Mouse (Mus musculus): ENCODE results near the gene Fgb. TPM values are rescaled to one million over a fixed set of nuclear protein-coding genes. Genes with fewer than 3 reads are reported as not detected.

The Fgb gene
- total RNA-seq (2021) = not detected
- long read RNA-seq, experiment 1 = 0 reads
- long read RNA-seq, experiment 2 = 0 reads

DNA sequence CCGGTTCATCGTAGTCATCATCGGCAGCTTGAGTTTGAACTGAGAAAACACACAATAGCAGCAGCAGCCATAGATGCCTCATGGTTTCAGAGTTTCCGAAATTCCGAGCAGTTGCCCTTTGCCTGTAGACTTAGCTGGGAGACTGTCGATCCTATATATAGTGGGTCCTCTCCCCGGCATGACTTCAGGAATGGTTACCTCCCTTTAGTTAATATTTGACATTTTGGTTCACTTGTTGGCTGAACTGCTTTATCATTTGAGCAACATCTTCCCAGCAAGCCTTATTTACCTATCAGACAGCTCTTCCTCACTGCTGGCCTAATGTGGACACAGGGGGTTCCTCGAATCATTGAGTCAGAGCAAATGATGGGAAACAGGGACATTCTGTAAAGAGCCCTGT lies at the start of gene Fgb:
Gene Fgb (minus strand): TSS at position 184 of the 400 bp plus-strand sequence.
- no peak for TF ChIP-seq CTCF (conservative IDR thresholded peaks at IDR 0.05)
- H3K27ac ChIP-seq = no peak within 1 kb of the TSS
- no peak for DNase-seq (ENCODE audit: low spot score in 2 of 2)
- no peak within 1 kb of the TSS for H3K4me3 ChIP-seq

DNA sequence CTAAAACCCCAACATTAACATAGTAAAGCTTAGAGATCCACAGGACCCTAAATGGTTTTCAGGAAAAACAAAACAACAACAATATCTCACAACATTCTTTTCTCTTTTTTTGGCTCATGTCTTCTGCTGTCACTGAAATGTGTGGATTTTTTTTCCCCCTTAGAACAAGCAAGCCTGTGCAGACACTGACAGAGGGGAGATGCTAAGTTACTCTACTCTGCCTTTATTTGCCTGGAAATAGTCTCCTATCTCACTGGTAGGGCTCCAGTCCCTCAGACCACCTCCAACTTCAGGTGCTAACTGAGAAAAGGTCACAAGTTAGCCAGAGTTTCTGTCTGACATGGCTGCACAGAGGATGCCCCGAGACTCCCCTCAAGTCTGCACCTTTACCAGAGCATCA lies 49.5 kb upstream of the Fgb start:
- H3K4me3 ChIP-seq = peak overlapping the region; percentile 50
- DNase-seq (ENCODE audit: low spot score in 2 of 2) = no peak
- H3K27ac ChIP-seq = no peak overlapping the region
- TF ChIP-seq CTCF (conservative IDR thresholded peaks at IDR 0.05) = no peak

DNA sequence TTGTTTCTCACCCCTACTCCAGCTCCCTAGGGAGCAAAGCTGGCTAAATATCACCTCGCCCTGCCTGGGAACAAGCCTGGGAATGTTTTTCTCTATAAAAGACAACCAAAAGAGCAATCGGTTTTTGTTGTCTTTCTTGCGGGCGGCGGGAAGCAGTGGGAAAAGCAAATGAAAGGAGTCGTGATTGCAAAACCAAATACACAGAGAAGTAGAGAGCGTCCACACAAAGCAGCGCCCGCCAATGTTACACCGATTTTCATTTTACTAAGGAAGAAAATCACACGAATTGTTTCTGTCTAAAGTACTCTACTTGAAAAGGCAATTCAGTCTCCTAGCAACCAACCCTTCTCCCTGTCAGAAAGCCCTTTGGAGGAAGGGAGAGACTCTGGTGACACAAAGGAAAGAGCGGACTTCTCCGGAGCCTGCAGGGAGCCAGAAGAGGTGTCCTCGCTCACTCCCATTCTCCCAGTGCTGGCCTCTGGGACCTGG lies 48.9 kb upstream of the Fgb start:
- peak; percentile 20 to 39 for DNase-seq (ENCODE audit: low spot score in 2 of 2)
- TF ChIP-seq CTCF (conservative IDR thresholded peaks at IDR 0.05) = no peak
- peak overlapping the region; percentile 50 for H3K4me3 ChIP-seq
- 0 out of 2 replicates have a peak overlapping the region, but pooled peaks have one; percentile 43 for H3K27ac ChIP-seq

DNA sequence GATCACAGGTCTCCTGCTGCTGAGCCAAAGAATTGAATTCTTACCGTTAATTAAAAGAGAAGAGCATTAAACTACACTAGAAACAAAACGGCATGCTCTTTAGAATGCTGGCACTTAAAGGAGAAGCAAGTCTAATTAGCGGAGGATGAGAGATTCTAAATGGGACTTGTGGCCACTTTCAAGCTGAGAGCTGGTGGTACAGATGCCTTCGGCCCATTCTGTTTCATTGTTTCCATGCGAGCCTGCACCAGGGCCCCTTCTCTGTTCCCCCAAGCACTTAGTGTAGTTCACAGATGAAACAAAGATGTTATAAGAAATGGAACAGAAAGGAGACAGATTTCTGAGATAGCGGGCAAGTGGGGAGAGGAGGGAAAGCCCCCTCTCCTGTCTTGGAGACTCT lies 47.9 kb upstream of the Fgb start:
- Histone ChIP-seq H3K4me3 (no peak overlapping the region), H3K27ac (no peak overlapping the region)
- TF ChIP-seq CTCF (conservative IDR thresholded peaks at IDR 0.05) = no peak
- DNase-seq (ENCODE audit: low spot score in 2 of 2) = no peak

DNA sequence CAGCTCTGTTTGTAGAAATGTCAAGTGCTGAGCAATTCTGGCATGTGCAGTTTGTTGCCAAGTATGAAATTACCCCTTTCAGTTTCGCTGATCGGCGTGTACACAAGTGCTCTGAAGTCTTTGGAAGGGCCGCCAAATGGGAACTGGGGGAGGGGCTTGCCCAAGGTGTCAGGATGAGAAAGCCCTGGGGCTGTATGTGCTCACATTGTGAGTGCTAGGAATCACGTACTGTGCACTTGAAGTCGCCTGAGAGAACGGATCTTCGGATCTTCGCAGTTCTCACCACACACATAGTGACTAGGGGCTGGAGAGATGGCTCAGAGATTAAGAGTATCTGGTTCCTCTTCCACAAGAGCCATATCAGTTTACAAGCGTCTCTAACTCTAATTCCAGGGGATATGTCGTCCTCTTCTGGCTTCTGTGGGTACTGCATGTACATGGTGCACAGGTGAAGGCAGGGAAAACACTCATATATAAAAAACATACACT lies 30.9 kb upstream of the Fgb start:
- peak; percentile 99 for TF ChIP-seq CTCF (conservative IDR thresholded peaks at IDR 0.05)
- H3K4me3 ChIP-seq = peak overlapping the region; percentile 21
- no peak overlapping the region for H3K27ac ChIP-seq
- peak; percentile 20 to 65 for DNase-seq (ENCODE audit: low spot score in 2 of 2)

DNA sequence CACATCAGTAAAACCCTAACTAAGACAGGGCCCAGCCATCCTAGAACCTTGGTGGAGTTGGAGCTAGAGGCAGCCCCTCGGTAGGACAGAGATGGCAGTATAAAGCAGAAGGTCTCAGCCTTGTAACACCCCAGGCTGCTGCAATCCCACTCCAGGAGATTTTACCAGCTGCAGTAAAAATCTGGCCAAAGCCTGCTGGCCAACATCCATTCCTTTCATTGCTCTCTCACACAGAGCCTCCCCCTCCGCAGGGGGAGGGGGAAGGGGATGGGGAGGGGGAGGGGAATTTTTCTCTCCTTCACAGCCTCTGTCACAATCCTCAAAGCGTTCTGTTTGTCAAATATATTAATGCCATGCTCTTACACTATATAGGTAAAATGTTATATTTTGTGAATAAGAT lies 26.9 kb upstream of the Fgb start:
- DNase-seq (ENCODE audit: low spot score in 2 of 2) = no peak
- Histone ChIP-seq H3K27ac (peak overlapping the region; percentile 25; the same call in 1 of the 2 replicates), H3K4me3 (no peak overlapping the region)
- TF ChIP-seq CTCF (conservative IDR thresholded peaks at IDR 0.05) = no peak

DNA sequence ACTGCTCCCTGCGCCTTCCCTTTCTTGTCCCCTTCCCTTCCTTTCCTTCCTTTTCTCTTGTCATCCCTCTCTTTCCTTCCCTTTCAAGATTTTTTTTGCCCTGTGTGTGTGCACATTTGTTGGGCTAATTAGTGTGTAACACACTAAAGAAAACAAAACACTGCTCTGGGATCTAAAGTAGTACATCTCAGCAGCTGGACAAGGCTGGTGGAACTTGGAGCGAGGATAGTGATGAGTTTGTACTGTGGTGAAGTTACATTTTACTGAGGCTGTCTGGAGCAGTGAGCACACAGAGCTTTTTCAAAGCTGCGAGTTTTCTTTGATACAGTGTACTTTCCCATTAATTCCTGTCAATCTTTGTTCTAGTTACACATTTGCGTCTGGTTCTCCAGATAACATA lies 20.6 kb upstream of the Fgb start:
- Histone ChIP-seq H3K4me3 (no peak overlapping the region), H3K27ac (no peak overlapping the region)
- no peak for TF ChIP-seq CTCF (conservative IDR thresholded peaks at IDR 0.05)
- DNase-seq (ENCODE audit: low spot score in 2 of 2) = no peak

DNA sequence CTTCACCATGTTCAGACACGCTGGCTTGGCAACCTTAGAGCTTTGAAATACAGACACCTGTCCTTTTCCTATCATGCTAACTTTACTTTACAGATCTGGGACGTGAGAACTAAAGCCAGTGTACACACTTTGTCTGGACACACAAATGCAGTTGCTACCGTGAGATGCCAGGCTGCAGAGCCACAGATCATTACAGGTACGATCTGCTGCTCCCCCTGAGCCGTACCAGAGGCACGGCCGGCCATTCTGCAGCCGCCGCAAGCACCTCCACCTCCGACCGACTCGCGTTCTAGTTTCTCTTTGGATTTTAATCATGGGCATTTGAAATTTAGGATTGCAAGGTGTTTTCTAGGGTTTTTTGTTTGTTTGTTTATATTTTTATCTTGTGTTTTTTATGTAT lies 19.2 kb upstream of the Fgb start:
- Histone ChIP-seq H3K27ac (no peak overlapping the region), H3K4me3 (no peak overlapping the region)
- no peak for DNase-seq (ENCODE audit: low spot score in 2 of 2)
- TF ChIP-seq CTCF (conservative IDR thresholded peaks at IDR 0.05) = no peak

DNA sequence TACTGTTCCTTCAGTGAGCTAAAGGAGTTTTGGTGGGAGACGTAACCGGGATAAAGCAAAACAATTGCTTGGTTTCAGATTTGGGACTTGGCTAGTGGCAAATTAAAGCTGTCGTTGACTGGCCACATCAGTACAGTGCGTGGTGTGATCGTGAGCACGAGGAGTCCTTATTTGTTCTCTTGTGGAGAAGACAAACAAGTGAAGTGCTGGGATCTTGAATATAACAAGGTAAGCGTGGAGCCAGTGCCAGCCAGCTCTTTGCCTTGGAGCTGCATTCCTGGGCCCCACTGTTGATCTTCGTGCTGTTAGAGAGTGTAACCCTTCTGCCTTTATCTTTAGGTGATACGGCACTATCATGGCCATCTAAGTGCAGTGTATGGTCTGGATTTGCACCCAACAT lies 18.3 kb upstream of the Fgb start:
- Histone ChIP-seq H3K27ac (no peak overlapping the region), H3K4me3 (no peak overlapping the region)
- no peak for TF ChIP-seq CTCF (conservative IDR thresholded peaks at IDR 0.05)
- DNase-seq (ENCODE audit: low spot score in 2 of 2) = no peak

DNA sequence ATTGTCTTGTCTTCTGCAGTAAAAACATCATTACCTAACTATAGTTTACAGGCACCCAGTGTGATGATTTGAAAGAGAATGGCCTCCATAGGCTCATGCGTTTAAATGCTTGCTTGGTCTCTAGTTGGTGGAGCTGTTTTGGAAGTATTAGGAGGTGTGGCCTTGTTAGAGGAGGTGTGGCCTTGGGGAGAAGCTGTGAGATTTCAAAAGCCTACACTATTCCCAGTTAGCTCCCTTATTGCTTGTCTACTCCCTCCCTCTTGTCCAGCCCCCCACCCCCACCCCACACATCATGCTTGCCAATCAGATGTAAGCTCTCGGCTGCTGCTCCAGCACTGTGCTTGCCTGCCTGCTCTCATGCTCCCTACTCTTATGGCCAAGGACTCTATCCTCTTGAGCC lies 7.4 kb upstream of the Fgb start:
- no peak overlapping the region for H3K4me3 ChIP-seq
- no peak for TF ChIP-seq CTCF (conservative IDR thresholded peaks at IDR 0.05)
- no peak overlapping the region for H3K27ac ChIP-seq
- no peak for DNase-seq (ENCODE audit: low spot score in 2 of 2)

DNA sequence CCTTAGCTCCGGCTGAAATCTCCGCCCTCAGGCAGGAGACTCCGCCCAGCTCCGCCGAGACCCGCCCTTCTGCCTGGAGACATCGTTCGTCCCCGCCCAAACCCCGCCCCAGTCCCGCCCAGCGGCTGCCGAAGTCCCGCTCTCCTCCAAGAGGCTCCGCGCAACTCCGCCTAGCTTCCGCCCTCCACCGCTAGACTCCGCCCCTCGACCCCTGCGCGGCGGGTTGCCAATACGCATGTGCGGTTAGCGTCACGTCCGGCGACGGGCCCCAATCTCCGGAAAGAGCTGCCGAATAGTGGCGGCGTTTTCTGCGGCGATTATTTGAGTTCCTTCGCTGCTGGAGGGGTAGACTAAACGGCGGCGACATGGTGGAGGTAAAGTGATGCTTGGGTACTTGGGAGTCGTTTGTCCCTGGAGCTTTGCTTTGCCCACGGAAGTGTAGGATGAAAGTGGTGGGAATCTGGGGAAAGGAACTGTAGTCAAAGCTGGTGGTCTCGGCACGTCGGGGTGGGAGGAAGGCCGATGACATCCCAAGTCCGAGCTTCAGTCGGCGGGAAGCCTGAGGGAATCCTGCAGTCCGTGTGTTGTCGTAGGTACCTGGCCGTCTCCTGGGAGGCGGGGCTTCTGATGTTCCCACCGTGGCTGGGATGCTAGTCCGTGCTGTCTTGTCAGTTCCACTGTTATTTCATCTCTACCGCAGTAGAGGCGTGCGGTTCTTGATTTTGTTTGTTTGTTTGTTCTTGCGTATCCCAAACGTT lies 5.8 kb upstream of the Fgb start, which contains the start of gene Plrg1:
Gene Plrg1 (plus strand): TSS at position 242 of the 758 bp plus-strand sequence.
- Histone ChIP-seq H3K4me3 (peak within 1 kb of the TSS; percentile 92), H3K27ac (peak within 1 kb of the TSS; percentile 85)
- peak; percentile 27 for TF ChIP-seq CTCF (conservative IDR thresholded peaks at IDR 0.05)
- DNase-seq (ENCODE audit: low spot score in 2 of 2) = peak; percentile 98 to 99

DNA sequence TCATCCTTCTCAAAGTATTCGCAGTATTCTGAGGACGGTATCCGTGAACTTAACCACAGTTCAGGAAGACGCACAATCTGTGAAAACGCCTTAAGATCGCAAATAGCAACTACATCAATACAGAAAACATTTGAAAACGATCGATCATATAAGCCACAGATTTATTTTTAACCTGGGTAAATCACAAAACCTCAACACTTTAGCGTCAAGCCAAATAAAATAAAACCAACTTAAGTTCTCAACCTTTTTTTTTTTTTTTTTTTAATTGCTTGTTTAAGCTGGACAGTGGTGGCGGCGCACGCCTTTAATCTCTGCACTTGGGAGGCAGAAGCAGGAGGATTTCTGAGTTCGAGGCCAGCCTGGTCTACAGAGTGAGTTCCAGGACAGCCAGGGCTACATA lies 5.1 kb upstream of the Fgb start:
- Histone ChIP-seq H3K4me3 (peak overlapping the region; percentile 56), H3K27ac (peak overlapping the region; percentile 70)
- no peak for DNase-seq (ENCODE audit: low spot score in 2 of 2)
- TF ChIP-seq CTCF (conservative IDR thresholded peaks at IDR 0.05) = no peak

DNA sequence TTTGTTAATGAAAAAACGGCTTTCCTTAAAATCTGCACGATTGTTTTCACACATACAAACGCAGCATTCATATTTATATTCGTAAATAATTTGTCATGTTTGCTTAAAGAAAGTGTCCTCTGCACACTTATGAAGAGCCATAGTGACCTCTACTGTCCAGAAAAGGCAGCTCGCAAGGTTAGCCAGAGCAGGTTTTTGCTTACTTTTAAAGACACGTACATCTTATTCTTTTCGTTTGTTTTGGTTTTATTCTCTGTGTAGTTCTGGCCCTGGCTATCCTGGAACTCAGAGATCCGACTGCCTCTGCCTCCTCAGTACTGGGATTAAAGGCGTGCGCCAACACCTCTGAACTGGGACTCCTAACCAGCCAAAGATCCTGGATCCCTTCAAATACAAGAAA lies 4.1 kb upstream of the Fgb start:
- no peak overlapping the region for H3K4me3 ChIP-seq
- peak; percentile 89 for TF ChIP-seq CTCF (conservative IDR thresholded peaks at IDR 0.05)
- peak in 1 of 2 experiments; percentile 50 for DNase-seq (ENCODE audit: low spot score in 2 of 2)
- no peak overlapping the region for H3K27ac ChIP-seq

DNA sequence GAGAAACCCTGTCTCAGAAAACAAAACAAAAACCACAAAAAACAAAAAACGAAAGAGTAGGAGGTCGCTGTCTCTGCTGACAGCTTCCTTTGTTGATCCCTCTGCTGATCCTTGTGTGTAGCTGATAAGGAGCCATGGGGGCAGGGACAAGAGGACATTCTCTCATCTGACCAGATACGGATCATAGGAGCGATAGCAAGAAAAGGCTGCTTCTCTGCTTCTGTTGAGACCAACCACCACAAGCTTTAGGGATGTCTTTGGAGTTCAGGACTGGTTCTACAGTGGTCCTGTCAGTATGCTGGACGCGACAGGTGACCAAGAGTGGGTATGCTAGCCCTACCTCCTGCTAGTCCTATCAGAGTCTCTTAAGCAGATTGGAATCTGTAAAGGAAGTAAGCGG lies 3.5 kb upstream of the Fgb start:
- no peak for TF ChIP-seq CTCF (conservative IDR thresholded peaks at IDR 0.05)
- no peak overlapping the region for H3K27ac ChIP-seq
- no peak overlapping the region for H3K4me3 ChIP-seq
- DNase-seq (ENCODE audit: low spot score in 2 of 2) = no peak

All from layer of hippocampus, adult 2 months (tissue).